Mouse (Mus musculus) MEL (cell line): Measurements from ENCODE around the gene Ppp1r14b. TPM values are rescaled to one million over a fixed set of nuclear protein-coding genes. Genes with fewer than 3 reads are reported as not detected.
A peak's percentile ranks its signal among the peaks of the same experiment; 100 is the strongest.

Experiments used
- DNase-seq: peaks from one replicate; pipeline ENCODE4 v3.0.0; 2011; ENCODE audit warnings: low read depth, low spot score
- H3K27ac ChIP-seq: 2 replicates; pipeline ENCODE4 v1.5.1; 2012; ENCODE audit warnings: low read depth, mild to moderate bottlenecking, control low read depth, low read length, moderate library complexity; ENCODE audit not compliant: control insufficient read depth
- H3K27me3 ChIP-seq, 2 experiments: fragments of 150-350 bp in 1 of 2; sonication (generic) in 1 of 2; 2 replicates each; pipeline ENCODE4 v1.6.1; 2012; ENCODE audit warnings: low read length in 2 of 2, mild to moderate bottlenecking in 2 of 2, improper control_type of control experiment in 1 of 2, moderate library complexity in 1 of 2; ENCODE audit not compliant: insufficient read depth in 2 of 2, control insufficient read depth in 1 of 2
- H3K36me3 ChIP-seq, 2 experiments: 2 replicates each; pipeline ENCODE4 v1.6.1; 2012 to 2014; ENCODE audit warnings: low read length in 2 of 2, improper control_type of control experiment in 1 of 2, inconsistent platforms in 1 of 2, mild to moderate bottlenecking in 1 of 2; ENCODE audit not compliant: insufficient read depth in 2 of 2, control insufficient read depth in 1 of 2
- H3K4me1 ChIP-seq, 2 experiments: fragments of 150-350 bp in 1 of 2; sonication (generic) in 1 of 2; 2 replicates each; pipeline ENCODE4 v1.6.1; 2012; ENCODE audit warnings: low read length in 2 of 2, improper control_type of control experiment in 1 of 2, mild to moderate bottlenecking in 1 of 2; ENCODE audit not compliant: insufficient read depth in 2 of 2, control insufficient read depth in 1 of 2
- H3K4me3 ChIP-seq, 2 experiments: fragments of 150-350 bp in 1 of 2; sonication (generic) in 1 of 2; 2 replicates each; pipeline ENCODE4 v1.5.1; 2012; ENCODE audit warnings: low read depth in 2 of 2, low read length in 2 of 2, mild to moderate bottlenecking in 2 of 2, moderate library complexity in 2 of 2, control low read depth in 1 of 2, improper control_type of control experiment in 1 of 2; ENCODE audit not compliant: control insufficient read depth in 1 of 2, insufficient read depth in 1 of 2
- H3K79me2 ChIP-seq: 2 replicates; pipeline ENCODE4 v1.6.1; 2012; ENCODE audit warnings: mild to moderate bottlenecking, low read length, moderate library complexity; ENCODE audit not compliant: control insufficient read depth, poor library complexity, insufficient read depth
- H3K9ac ChIP-seq: 2 replicates; pipeline ENCODE4 v1.6.1; 2012; ENCODE audit warnings: low read depth, mild to moderate bottlenecking, control low read depth, low read length, moderate library complexity; ENCODE audit not compliant: control insufficient read depth, poor library complexity, severe bottlenecking
- H3K9me3 ChIP-seq: fragments of 150-350 bp; sonication (generic); replicated peaks from 2 replicates; pipeline ENCODE4 v1.6.1; 2012; ENCODE audit warnings: mild to moderate bottlenecking, low read length, improper control_type of control experiment, moderate library complexity; ENCODE audit not compliant: insufficient read depth
- BHLHE40 ChIP-seq: IDR thresholded peaks from 2 replicates; pipeline ENCODE4 v1.6.1; 2012; ENCODE audit warnings: low read depth, mild to moderate bottlenecking, inconsistent platforms, low read length, improper control_type of control experiment, borderline replicate concordance
- CHD1 ChIP-seq: IDR thresholded peaks from 2 replicates; pipeline ENCODE4 v1.6.1; 2012; ENCODE audit warnings: low read depth, mild to moderate bottlenecking, inconsistent platforms, low read length, improper control_type of control experiment
- CHD2 ChIP-seq: IDR thresholded peaks from 2 replicates; pipeline ENCODE4 v1.6.1; 2011; ENCODE audit warnings: low read length, improper control_type of control experiment
- CTCF ChIP-seq, 3 experiments: IDR thresholded peaks in 2 of 3; conservative IDR thresholded peaks in 1 of 3; 2 replicates each; pipeline ENCODE4 v1.5.1; 2011 to 2012; ENCODE audit warnings: low read length in 3 of 3, low read depth in 2 of 3, mild to moderate bottlenecking in 2 of 3, improper control_type of control experiment in 1 of 3, inconsistent platforms in 1 of 3, mixed read lengths in 1 of 3, moderate library complexity in 1 of 3; ENCODE audit not compliant: control insufficient read depth in 1 of 3, insufficient read depth in 1 of 3, poor library complexity in 1 of 3, severe bottlenecking in 1 of 3
- E2F4 ChIP-seq: IDR thresholded peaks from 2 replicates; pipeline ENCODE4 v1.6.1; 2011; ENCODE audit warnings: low read depth, low read length, improper control_type of control experiment, borderline replicate concordance
- ELF1 ChIP-seq: IDR thresholded peaks from 2 replicates; pipeline ENCODE4 v1.6.1; 2014; ENCODE audit warnings: low read depth, mild to moderate bottlenecking, inconsistent platforms, low read length, improper control_type of control experiment, moderate library complexity
- EP300 ChIP-seq, 2 experiments: IDR thresholded peaks; 2 replicates each; pipeline ENCODE4 v1.6.1; 2011; ENCODE audit warnings: improper control_type of control experiment in 2 of 2, low read length in 2 of 2, low read depth in 1 of 2, mild to moderate bottlenecking in 1 of 2
- ETS1 ChIP-seq: IDR thresholded peaks from 2 replicates; pipeline ENCODE4 v1.6.1; 2012; ENCODE audit warnings: low read depth, mild to moderate bottlenecking, inconsistent platforms, low read length, improper control_type of control experiment, moderate library complexity
- GABPA ChIP-seq: IDR thresholded peaks from 2 replicates; pipeline ENCODE4 v1.6.1; 2012; ENCODE audit warnings: low read depth, mild to moderate bottlenecking, inconsistent platforms, low read length, improper control_type of control experiment, moderate library complexity
- GATA1 ChIP-seq: IDR thresholded peaks from 2 replicates; pipeline ENCODE4 v1.6.1; 2011; ENCODE audit warnings: low read depth, low read length, improper control_type of control experiment
- HCFC1 ChIP-seq: IDR thresholded peaks from 2 replicates; pipeline ENCODE4 v1.6.1; 2012; ENCODE audit warnings: low read depth, mild to moderate bottlenecking, inconsistent platforms, low read length, improper control_type of control experiment, moderate library complexity
- JUND ChIP-seq: IDR thresholded peaks from 2 replicates; pipeline ENCODE4 v1.6.1; 2011; ENCODE audit warnings: low read depth, mild to moderate bottlenecking, improper control_type of control experiment, low read length
- KAT2A ChIP-seq: conservative IDR thresholded peaks from 2 replicates; pipeline ENCODE4 v1.6.1; 2012; ENCODE audit warnings: low read depth, low read length, improper control_type of control experiment, inconsistent platforms
- MAX ChIP-seq: IDR thresholded peaks from 2 replicates; pipeline ENCODE4 v1.6.1; 2011; ENCODE audit warnings: low read length, improper control_type of control experiment
- MXI1 ChIP-seq: IDR thresholded peaks from 2 replicates; pipeline ENCODE4 v1.6.1; 2011; ENCODE audit warnings: mild to moderate bottlenecking, low read depth, low read length, improper control_type of control experiment
- MYB ChIP-seq: IDR thresholded peaks from 2 replicates; pipeline ENCODE4 v1.6.1; 2011; ENCODE audit warnings: mild to moderate bottlenecking, low read depth, low read length, improper control_type of control experiment
- MYC ChIP-seq: IDR thresholded peaks from 2 replicates; pipeline ENCODE4 v1.6.1; 2011; ENCODE audit warnings: low read depth, mild to moderate bottlenecking, low read length, improper control_type of control experiment, moderate library complexity
- NELFE ChIP-seq: IDR thresholded peaks from 2 replicates; pipeline ENCODE4 v1.6.1; 2011; ENCODE audit warnings: low read depth, low read length, improper control_type of control experiment
- NRF1 ChIP-seq: IDR thresholded peaks from 2 replicates; pipeline ENCODE4 v1.6.1; 2014; ENCODE audit warnings: low read depth, mild to moderate bottlenecking, inconsistent platforms, low read length, improper control_type of control experiment, moderate library complexity; ENCODE audit not compliant: poor library complexity, insufficient read depth, severe bottlenecking
- POLR2A ChIP-seq, 2 experiments: IDR thresholded peaks; 2 replicates each; pipeline ENCODE4 v1.6.1; 2011 to 2012; ENCODE audit warnings: low read length in 2 of 2, mild to moderate bottlenecking in 2 of 2, control low read depth in 1 of 2, improper control_type of control experiment in 1 of 2, low read depth in 1 of 2, moderate library complexity in 1 of 2; ENCODE audit not compliant: control insufficient read depth in 1 of 2, insufficient read depth in 1 of 2, poor library complexity in 1 of 2
- POLR2AphosphoS2 ChIP-seq: IDR thresholded peaks from 2 replicates; pipeline ENCODE4 v1.6.1; 2011; ENCODE audit warnings: low read length, improper control_type of control experiment
- RAD21 ChIP-seq: IDR thresholded peaks from 2 replicates; pipeline ENCODE4 v1.6.1; 2011; ENCODE audit warnings: mild to moderate bottlenecking, low read depth, low read length, improper control_type of control experiment
- RCOR1 ChIP-seq: IDR thresholded peaks from 2 replicates; pipeline ENCODE4 v1.6.1; 2012; ENCODE audit warnings: low read depth, mild to moderate bottlenecking, inconsistent platforms, low read length, improper control_type of control experiment
- SIN3A ChIP-seq: IDR thresholded peaks from 2 replicates; pipeline ENCODE4 v1.6.1; 2012; ENCODE audit warnings: low read length, improper control_type of control experiment, inconsistent platforms
- SMC3 ChIP-seq: IDR thresholded peaks from 2 replicates; pipeline ENCODE4 v1.6.1; 2011; ENCODE audit warnings: low read depth, low read length, improper control_type of control experiment
- TAL1 ChIP-seq: IDR thresholded peaks from 2 replicates; pipeline ENCODE4 v1.6.1; 2012; ENCODE audit warnings: mild to moderate bottlenecking, inconsistent platforms, low read length, moderate library complexity, mixed read lengths
- TBP ChIP-seq: IDR thresholded peaks from 2 replicates; pipeline ENCODE4 v1.8.0; 2011; ENCODE audit warnings: low read depth, low read length, improper control_type of control experiment
- TCF12 ChIP-seq: IDR thresholded peaks from 2 replicates; pipeline ENCODE4 v1.6.1; 2014; ENCODE audit warnings: low read depth, mild to moderate bottlenecking, inconsistent platforms, low read length, improper control_type of control experiment, moderate library complexity
- UBTF ChIP-seq: IDR thresholded peaks from 2 replicates; pipeline ENCODE4 v1.6.1; 2012; ENCODE audit warnings: low read depth, mild to moderate bottlenecking, inconsistent platforms, low read length, improper control_type of control experiment, moderate library complexity, borderline replicate concordance; ENCODE audit not compliant: insufficient read depth
- USF1 ChIP-seq: IDR thresholded peaks from 2 replicates; pipeline ENCODE4 v1.6.1; 2014; ENCODE audit warnings: low read depth, mild to moderate bottlenecking, inconsistent platforms, low read length, improper control_type of control experiment, moderate library complexity
- USF2 ChIP-seq, 2 experiments: IDR thresholded peaks; 2 replicates each; pipeline ENCODE4 v1.6.1; 2011 to 2012; ENCODE audit warnings: improper control_type of control experiment in 2 of 2, low read length in 2 of 2, borderline replicate concordance in 1 of 2, inconsistent platforms in 1 of 2, low read depth in 1 of 2, mild to moderate bottlenecking in 1 of 2; ENCODE audit not compliant: insufficient read depth in 1 of 2
- ZC3H11A ChIP-seq: IDR thresholded peaks from 2 replicates; pipeline ENCODE4 v1.6.1; 2012; ENCODE audit warnings: low read depth, mild to moderate bottlenecking, inconsistent platforms, low read length, improper control_type of control experiment
- ZKSCAN1 ChIP-seq: IDR thresholded peaks from 2 replicates; pipeline ENCODE4 v1.6.1; 2012; ENCODE audit warnings: low read depth, mild to moderate bottlenecking, inconsistent platforms, low read length, improper control_type of control experiment, moderate library complexity
- ZMIZ1 ChIP-seq: IDR thresholded peaks from 2 replicates; pipeline ENCODE4 v1.6.1; 2012; ENCODE audit warnings: low read depth, mild to moderate bottlenecking, inconsistent platforms, low read length, improper control_type of control experiment, moderate library complexity
- ZNF384 ChIP-seq: IDR thresholded peaks from 2 replicates; pipeline ENCODE4 v1.6.1; 2012; ENCODE audit warnings: low read depth, mild to moderate bottlenecking, inconsistent platforms, low read length, improper control_type of control experiment
- polyA plus RNA-seq, 2 experiments: library from polyadenylated mRNA; stranded (reverse) in 1 of 2; unstranded in 1 of 2; fragments of >175 nt in 1 of 2; fragments of >200 nt in 1 of 2; gene quantifications; 2 replicates each; pipeline versions ENCODE4 v1.2.1 to v1.2.4; 2012; ENCODE audit warnings: low replicate concordance in 2 of 2, low read depth in 1 of 2; ENCODE audit not compliant: insufficient read length in 2 of 2, insufficient read depth in 1 of 2, missing spikeins in 1 of 2
- total RNA-seq: library from RNA; depleted of rRNA; stranded (reverse); fragments of 300-350 nt; gene quantifications from 2 replicates; pipeline ENCODE4 v1.2.3, GENCODE M21; 2012

Gene Ppp1r14b
- total and polyA plus RNA-seq, 3 experiments, result 349 to 467 TPM; not detected in 1

GRCm38 (mm10) chr19:7017541-7018457 lies 43.0 kb downstream of the Ppp1r14b start:
- Histone ChIP-seq H3K36me3 (peaks cover 6 to 36% of the 10 kb centered on the region in 2 experiments), H3K4me3 (peak overlapping the region; percentile 76 to 94), H3K27ac (peak overlapping the region; percentile 99), H3K4me1 (peaks cover 9 to 28% of the 10 kb centered on the region in 2 experiments), H3K79me2 (peaks cover 27% of the 10 kb centered on the region), H3K27me3 (no peaks in the 10 kb centered on the region), H3K9ac (peak overlapping the region; percentile 96), H3K9me3 (no peaks in the 10 kb centered on the region)
- DNase-seq, result peak; percentile 97
- peak; percentile 84 to 97 for TF ChIP-seq EP300 (IDR thresholded peaks at IDR 0.05; ENCODE audit: low read depth in 1 of 2, low read length in 2 of 2)
- no peak for TF ChIP-seq BHLHE40
- no peak for TF ChIP-seq JUND
- TF ChIP-seq MAX, result peak; percentile 44; the same call in 1 of the 2 replicates
- TF ChIP-seq ZNF384, result no peak
- peak; percentile 77 for TF ChIP-seq TBP
- no peak for TF ChIP-seq CTCF (IDR thresholded peaks at IDR 0.05 in 2 of 3, conservative IDR thresholded peaks at IDR 0.05 in 1 of 3; ENCODE audit: control insufficient read depth in 1 of 3, insufficient read depth in 1 of 3, low read depth in 2 of 3, low read length in 3 of 3, poor library complexity in 1 of 3, severe bottlenecking in 1 of 3)
- no peak for TF ChIP-seq RAD21
- peak; percentile 71 for TF ChIP-seq NELFE
- no peak for TF ChIP-seq MYB
- peak; percentile 93 for TF ChIP-seq TAL1
- peak; percentile 93 for TF ChIP-seq SIN3A
- no peak for TF ChIP-seq USF2 (IDR thresholded peaks at IDR 0.05; ENCODE audit: borderline replicate concordance in 1 of 2, insufficient read depth in 1 of 2, low read depth in 1 of 2, low read length in 2 of 2)
- TF ChIP-seq E2F4, result no peak
- no peak for TF ChIP-seq GABPA
- TF ChIP-seq RCOR1, result peak; percentile 87
- TF ChIP-seq GATA1, result peak; percentile 98
- peak; percentile 56; the same call in 1 of the 2 replicates for TF ChIP-seq CHD2
- peak; percentile 80 for TF ChIP-seq ELF1
- TF ChIP-seq MYC, result 0 out of 2 replicates have a peak, but pooled peaks have one; percentile 55
- TF ChIP-seq ZKSCAN1, result no peak
- TF ChIP-seq USF1, result no peak
- TF ChIP-seq HCFC1, result peak; percentile 78
- peak; percentile 92 for TF ChIP-seq ETS1
- TF ChIP-seq POLR2AphosphoS2, result peak; percentile 75; the same call in 1 of the 2 replicates
- no peak for TF ChIP-seq UBTF
- no peak for TF ChIP-seq CHD1
- TF ChIP-seq KAT2A, result no peak; the same call in 1 of the 2 replicates
- TF ChIP-seq NRF1, result no peak
- peak; percentile 89 for TF ChIP-seq ZMIZ1
- TF ChIP-seq SMC3, result no peak
- TF ChIP-seq ZC3H11A, result no peak
- peak; percentile 66 for TF ChIP-seq MXI1
- peak; percentile 97 for TF ChIP-seq TCF12
- TF ChIP-seq POLR2A (IDR thresholded peaks at IDR 0.05; ENCODE audit: control insufficient read depth in 1 of 2, insufficient read depth in 1 of 2, low read depth in 1 of 2, low read length in 2 of 2, poor library complexity in 1 of 2), result peak; percentile 47 to 92; a peak in 2 of 4 replicates
